Mouse (Mus musculus) embryonic facial prominence, embryonic 10.5 days (tissue): ENCODE results near the gene Lrrc49. TPM values are rescaled to one million over a fixed set of nuclear protein-coding genes. Genes with fewer than 3 reads are reported as not detected.

Experiments used
- DNase-seq: peaks from one replicate; pipeline ENCODE4 v3.0.0-alpha.2; 2017; ENCODE audit warnings: low spot score
- H3K27ac ChIP-seq: fragments of 300-500 bp; sonication (generic); replicated peaks from 2 replicates; pipeline ENCODE4 v1.5.1; 2016; ENCODE audit warnings: mild to moderate bottlenecking
- H3K27me3 ChIP-seq: fragments of 300-500 bp; sonication (generic); replicated peaks from 2 replicates; pipeline ENCODE4 v1.6.1; 2016; ENCODE audit warnings: low read depth, mild to moderate bottlenecking; ENCODE audit not compliant: poor library complexity, severe bottlenecking
- H3K36me3 ChIP-seq: fragments of 300-500 bp; sonication (generic); replicated peaks from 2 replicates; pipeline ENCODE4 v1.6.1; 2016; ENCODE audit warnings: mild to moderate bottlenecking, moderate library complexity
- H3K4me1 ChIP-seq: fragments of 300-500 bp; sonication (generic); 2 replicates; pipeline ENCODE4 v1.6.1; 2016
- H3K4me3 ChIP-seq: fragments of 300-500 bp; sonication (generic); 2 replicates; pipeline ENCODE4 v1.5.1; 2016; ENCODE audit warnings: mild to moderate bottlenecking, moderate library complexity
- H3K9me3 ChIP-seq: fragments of 300-500 bp; sonication (generic); 2 replicates; pipeline ENCODE4 v1.6.1; 2016; ENCODE audit warnings: mild to moderate bottlenecking
- WGBS: fragments of 180-500 bp; shearing (Covaris S2); methylation state at CpG from one replicate; pipeline ENCODE4 v1.1.7; 2016; 5-methylcytosine and 5-hydroxymethylcytosine counted together
- polyA plus RNA-seq: library from polyadenylated mRNA; unstranded; fragments of >200 nt; fragmentation: Nextera tagmentation; extraction: Ambion mirVana; gene quantifications from 2 replicates; pipeline ENCODE4 v1.2.1, GENCODE M21; 2016

Lrrc49 gene
- polyA plus RNA-seq, 1 experiment from 2014 or later = 27.1 TPM

- no peak for DNase-seq
- Histone ChIP-seq H3K36me3 (peaks cover 4% of the 10 kb centered on the region; the same call in 1 of the 2 replicates), H3K27ac (no peak overlapping the region), H3K4me3 (no peak overlapping the region), H3K4me1 (no peaks in the 10 kb centered on the region), H3K9me3 (no peaks in the 10 kb centered on the region), H3K27me3 (no peaks in the 10 kb centered on the region)
- WGBS = 83% methylated on average over 7 of the region's 7 CpGs
Observed at GRCm38 (mm10) chr9:60616359-60616758, 71.6 kb downstream of the Lrrc49 start.

GRCm38 (mm10) chr9:60612260-60612659 is 75.7 kb downstream of the Lrrc49 start:
- no peak for DNase-seq
- no peak overlapping the region for H3K4me3 ChIP-seq
- H3K4me1 ChIP-seq = no peaks in the 10 kb centered on the region
- H3K9me3 ChIP-seq = no peaks in the 10 kb centered on the region
- peaks cover 11% of the 10 kb centered on the region for H3K36me3 ChIP-seq
- 86% methylated on average over 2 of the region's 2 CpGs for WGBS
- H3K27me3 ChIP-seq = no peaks in the 10 kb centered on the region
- no peak overlapping the region for H3K27ac ChIP-seq

- Histone ChIP-seq H3K4me3 (no peak overlapping the region), H3K36me3 (peaks cover 11% of the 10 kb centered on the region), H3K27ac (no peak overlapping the region), H3K27me3 (no peaks in the 10 kb centered on the region), H3K4me1 (no peaks in the 10 kb centered on the region), H3K9me3 (no peaks in the 10 kb centered on the region)
- WGBS = 79% methylated on average over 13 of the region's 13 CpGs
- DNase-seq = no peak
Observed at GRCm38 (mm10) chr9:60610194-60610593, 77.8 kb downstream of the Lrrc49 start.

- Histone ChIP-seq H3K4me1 (no peaks in the 10 kb centered on the region), H3K9me3 (no peaks in the 10 kb centered on the region), H3K27ac (no peak overlapping the region), H3K27me3 (no peaks in the 10 kb centered on the region), H3K36me3 (peaks cover 11% of the 10 kb centered on the region), H3K4me3 (no peak overlapping the region)
- WGBS = 91% methylated on average over 9 of the region's 9 CpGs
- DNase-seq = no peak
Observed at GRCm38 (mm10) chr9:60608857-60609256, 79.1 kb downstream of the Lrrc49 start.

GRCm38 (mm10) chr9:60608086-60608485 is 79.9 kb downstream of the Lrrc49 start:
- H3K4me3 ChIP-seq = no peak overlapping the region
- no peaks in the 10 kb centered on the region for H3K27me3 ChIP-seq
- no peak for DNase-seq
- WGBS = 87% methylated on average over 3 of the region's 3 CpGs
- H3K9me3 ChIP-seq = no peaks in the 10 kb centered on the region
- H3K4me1 ChIP-seq = no peaks in the 10 kb centered on the region
- H3K36me3 ChIP-seq = peaks cover 11% of the 10 kb centered on the region
- no peak overlapping the region for H3K27ac ChIP-seq

- 84% methylated on average over 2 of the region's 2 CpGs for WGBS
- no peaks in the 10 kb centered on the region for H3K4me1 ChIP-seq
- H3K36me3 ChIP-seq = peaks cover 24% of the 10 kb centered on the region
- no peaks in the 10 kb centered on the region for H3K27me3 ChIP-seq
- no peak overlapping the region for H3K27ac ChIP-seq
- H3K4me3 ChIP-seq = no peak overlapping the region
- H3K9me3 ChIP-seq = no peaks in the 10 kb centered on the region
- no peak for DNase-seq
Observed at GRCm38 (mm10) chr9:60604971-60605370, 83.0 kb downstream of the Lrrc49 start.

GRCm38 (mm10) chr9:60601936-60602335 is 86.0 kb downstream of the Lrrc49 start:
- no peaks in the 10 kb centered on the region for H3K9me3 ChIP-seq
- H3K36me3 ChIP-seq = peaks cover 26% of the 10 kb centered on the region
- H3K27me3 ChIP-seq = no peaks in the 10 kb centered on the region
- H3K27ac ChIP-seq = no peak overlapping the region
- 92% methylated on average over 10 of the region's 10 CpGs for WGBS
- H3K4me1 ChIP-seq = no peaks in the 10 kb centered on the region
- DNase-seq = no peak
- H3K4me3 ChIP-seq = no peak overlapping the region

- Histone ChIP-seq H3K4me1 (no peaks in the 10 kb centered on the region), H3K9me3 (no peaks in the 10 kb centered on the region), H3K27me3 (no peaks in the 10 kb centered on the region), H3K36me3 (peaks cover 32% of the 10 kb centered on the region), H3K4me3 (no peak overlapping the region), H3K27ac (no peak overlapping the region)
- 89% methylated on average over 4 of the region's 4 CpGs for WGBS
- no peak for DNase-seq
Observed at GRCm38 (mm10) chr9:60600273-60600672, 87.7 kb downstream of the Lrrc49 start.

GRCm38 (mm10) chr9:60599489-60599888 is 88.5 kb downstream of the Lrrc49 start:
- Histone ChIP-seq H3K9me3 (no peaks in the 10 kb centered on the region), H3K36me3 (peaks cover 32% of the 10 kb centered on the region), H3K27ac (no peak overlapping the region), H3K4me3 (no peak overlapping the region), H3K4me1 (no peaks in the 10 kb centered on the region), H3K27me3 (no peaks in the 10 kb centered on the region)
- DNase-seq = no peak
- WGBS = 73% methylated on average over 2 of the region's 2 CpGs

- Histone ChIP-seq H3K27me3 (no peaks in the 10 kb centered on the region), H3K9me3 (no peaks in the 10 kb centered on the region), H3K4me3 (no peak overlapping the region), H3K36me3 (peaks cover 52% of the 10 kb centered on the region), H3K27ac (no peak overlapping the region), H3K4me1 (no peaks in the 10 kb centered on the region)
- WGBS = 71% methylated on average over 7 of the region's 7 CpGs
- DNase-seq = no peak
Observed at GRCm38 (mm10) chr9:60595406-60595805, 92.6 kb downstream of the Lrrc49 start.

GRCm38 (mm10) chr9:60592974-60593373 is 95.0 kb downstream of the Lrrc49 start:
- Histone ChIP-seq H3K27ac (no peak overlapping the region), H3K4me3 (no peak overlapping the region), H3K9me3 (no peaks in the 10 kb centered on the region), H3K36me3 (peaks cover 55% of the 10 kb centered on the region), H3K4me1 (no peaks in the 10 kb centered on the region), H3K27me3 (no peaks in the 10 kb centered on the region)
- DNase-seq = no peak
- WGBS = 92% methylated on average over 6 of the region's 6 CpGs

GRCm38 (mm10) chr9:60592363-60592762 is 95.6 kb downstream of the Lrrc49 start:
- H3K27ac ChIP-seq = no peak overlapping the region
- no peaks in the 10 kb centered on the region for H3K9me3 ChIP-seq
- 86% methylated on average over 5 of the region's 5 CpGs for WGBS
- H3K36me3 ChIP-seq = peaks cover 58% of the 10 kb centered on the region
- no peaks in the 10 kb centered on the region for H3K27me3 ChIP-seq
- no peaks in the 10 kb centered on the region for H3K4me1 ChIP-seq
- DNase-seq = no peak
- no peak overlapping the region for H3K4me3 ChIP-seq

- Histone ChIP-seq H3K9me3 (no peaks in the 10 kb centered on the region), H3K4me3 (no peak overlapping the region), H3K27me3 (no peaks in the 10 kb centered on the region), H3K4me1 (no peaks in the 10 kb centered on the region), H3K27ac (no peak overlapping the region), H3K36me3 (peaks cover 65% of the 10 kb centered on the region)
- DNase-seq = no peak
- 93% methylated on average over 8 of the region's 8 CpGs for WGBS
Observed at GRCm38 (mm10) chr9:60590871-60591624, 96.9 kb downstream of the Lrrc49 start.
